ENCODE assay signal across 8 mouse cellular contexts in genomic region chr12:70111117-70111366, GRCm38 (mm10). TPM values are rescaled to one million over a fixed set of nuclear protein-coding genes. Genes with fewer than 3 reads are reported as not detected.
DNase-seq lines count a peak whose midpoint lies in the region; ATAC-seq and TF ChIP-seq lines count a peak whose summit lies in the region.

No protein-coding gene starts in this region.

- no peak for TF ChIP-seq EP300 in MEL (IDR thresholded peaks at IDR 0.05; ENCODE audit: low read depth in 1 of 2, low read length in 2 of 2)

- H3K4me3 ChIP-seq in kidney, embryonic 14.5 days (ENCODE audit: low read length), result peak overlapping the region; percentile 78
- peak overlapping the region; percentile 83 for H3K4me3 ChIP-seq in MEL (ENCODE audit: control insufficient read depth in 1 of 2, insufficient read depth in 1 of 2, low read depth in 2 of 2, low read length in 2 of 2)
- H3K4me3 ChIP-seq in limb, embryonic 14.5 days (replicated peaks; ENCODE audit: low read length), result peak overlapping the region; percentile 90
- H3K4me3 ChIP-seq in midbrain, postnatal 0 days (ENCODE audit: low read depth, low read length), result peak overlapping the region; percentile 90

- intact Hi-C loops in gastrocnemius, postnatal 14 days (cut with DNase I; ENCODE audit: low total_unique reads), result no loop called here

- TF ChIP-seq CTCF in MEL (IDR thresholded peaks at IDR 0.05 in 2 of 3, conservative IDR thresholded peaks at IDR 0.05 in 1 of 3; ENCODE audit: control insufficient read depth in 1 of 3, insufficient read depth in 1 of 3, low read depth in 2 of 3, low read length in 3 of 3, poor library complexity in 1 of 3, severe bottlenecking in 1 of 3), result no peak
- no peak for TF ChIP-seq CTCF in midbrain, postnatal 0 days (IDR thresholded peaks at IDR 0.05)

- peak overlapping the region; percentile 90 for H3K9ac ChIP-seq in kidney, embryonic 14.5 days (ENCODE audit: low read depth, low read length)
- H3K9ac ChIP-seq in MEL (ENCODE audit: control insufficient read depth, low read depth, low read length, poor library complexity, severe bottlenecking), result peak overlapping the region; percentile 99
- peak overlapping the region; percentile 89 for H3K9ac ChIP-seq in limb, embryonic 14.5 days (ENCODE audit: low read depth, low read length, severe bottlenecking)
- H3K9ac ChIP-seq in midbrain, postnatal 0 days (replicated peaks; ENCODE audit: low read length, poor library complexity, severe bottlenecking), result peak overlapping the region; percentile 93

- H3K9me3 ChIP-seq in kidney, embryonic 14.5 days (ENCODE audit: control insufficient read depth, low read length), result no peaks in the 10 kb centered on the region
- no peaks in the 10 kb centered on the region for H3K9me3 ChIP-seq in MEL (replicated peaks; ENCODE audit: insufficient read depth, low read length)
- no peaks in the 10 kb centered on the region for H3K9me3 ChIP-seq in limb, embryonic 14.5 days (ENCODE audit: control insufficient read depth, low read length)
- H3K9me3 ChIP-seq in midbrain, postnatal 0 days (ENCODE audit: low read length), result no peaks in the 10 kb centered on the region

- 0 out of 4 replicates have a peak, but pooled peaks of 1 of the 2 experiments have one; percentile 21 for TF ChIP-seq POLR2A in MEL (IDR thresholded peaks at IDR 0.05; ENCODE audit: control insufficient read depth in 1 of 2, insufficient read depth in 1 of 2, low read depth in 1 of 2, low read length in 2 of 2, poor library complexity in 1 of 2)
- TF ChIP-seq POLR2A in limb, embryonic 14.5 days (IDR thresholded peaks at IDR 0.05; ENCODE audit: borderline replicate concordance, extremely low read depth, insufficient read depth, insufficient read length), result no peak

- no peak for DNase-seq in kidney, postnatal 10 days
- DNase-seq in MEL (ENCODE audit: low read depth, low spot score), result no peak
- DNase-seq in limb, embryonic 14.5 days (ENCODE audit: low spot score), result no peak
- DNase-seq in midbrain, postnatal 0 days (ENCODE audit: low spot score), result no peak
- no peak for DNase-seq in frontal cortex, postnatal 25 days (ENCODE audit: low spot score in 2 of 2)
- no peak for DNase-seq in gastrocnemius, postnatal 14 days

- peak; percentile 60 for ATAC-seq in kidney, embryonic 14.5 days (ENCODE audit: low FRiP score, low TSS enrichment)
- peak; percentile 46 for ATAC-seq in erythroid progenitor cell, adult 5-6 weeks (replicated peaks; ENCODE audit: low FRiP score, poor library complexity, severe bottlenecking)
- peak; percentile 51 for ATAC-seq in limb, embryonic 14.5 days (ENCODE audit: low FRiP score, low read depth)
- peak; percentile 72 for ATAC-seq in midbrain, postnatal 0 days (ENCODE audit: low FRiP score)

- no peaks in the 10 kb centered on the region for H3K36me3 ChIP-seq in kidney, embryonic 14.5 days (ENCODE audit: control insufficient read depth, insufficient read depth, low read length)
- peaks cover 0 to 22% of the 10 kb centered on the region in 2 experiments; a peak in 2 of 4 replicates for H3K36me3 ChIP-seq in MEL (ENCODE audit: control insufficient read depth in 1 of 2, insufficient read depth in 2 of 2, low read length in 2 of 2)
- no peaks in the 10 kb centered on the region for H3K36me3 ChIP-seq in limb, embryonic 14.5 days (ENCODE audit: control insufficient read depth, insufficient read depth, low read length)
- no peaks in the 10 kb centered on the region for H3K36me3 ChIP-seq in midbrain, postnatal 0 days (ENCODE audit: insufficient read depth, low read length)

- H3K4me1 ChIP-seq in kidney, embryonic 14.5 days (ENCODE audit: control insufficient read depth, insufficient read depth, low read length), result peaks cover 18% of the 10 kb centered on the region
- H3K4me1 ChIP-seq in MEL (ENCODE audit: control insufficient read depth in 1 of 2, insufficient read depth in 2 of 2, low read length in 2 of 2), result peaks cover 6 to 12% of the 10 kb centered on the region in 2 experiments
- peaks cover 17% of the 10 kb centered on the region for H3K4me1 ChIP-seq in limb, embryonic 14.5 days (ENCODE audit: control insufficient read depth, insufficient read depth, low read length)
- peaks cover 2% of the 10 kb centered on the region; the same call in 1 of the 2 replicates for H3K4me1 ChIP-seq in midbrain, postnatal 0 days (ENCODE audit: insufficient read depth, low read length)

- peak overlapping the region; percentile 99 for H3K4me2 ChIP-seq in kidney, embryonic 14.5 days (replicated peaks; ENCODE audit: low read depth, low read length)
- peak overlapping the region; percentile 95 for H3K4me2 ChIP-seq in limb, embryonic 14.5 days (replicated peaks; ENCODE audit: low read depth, low read length, severe bottlenecking)
- H3K4me2 ChIP-seq in midbrain, postnatal 0 days (ENCODE audit: low read depth, low read length, poor library complexity, severe bottlenecking), result peak overlapping the region; percentile 79

- peaks cover 43% of the 10 kb centered on the region for H3K79me2 ChIP-seq in MEL (ENCODE audit: control insufficient read depth, insufficient read depth, low read length, poor library complexity)

- H3K27me3 ChIP-seq in kidney, embryonic 14.5 days (ENCODE audit: control insufficient read depth, insufficient read depth, low read length), result no peaks in the 10 kb centered on the region
- no peaks in the 10 kb centered on the region for H3K27me3 ChIP-seq in MEL (ENCODE audit: control insufficient read depth in 1 of 2, insufficient read depth in 2 of 2, low read length in 2 of 2)
- H3K27me3 ChIP-seq in limb, embryonic 14.5 days (ENCODE audit: control insufficient read depth, insufficient read depth, low read length), result no peaks in the 10 kb centered on the region
- 0 out of 2 replicates have a peak, but pooled peaks cover 2% of the 10 kb centered on the region for H3K27me3 ChIP-seq in midbrain, postnatal 0 days (ENCODE audit: insufficient read depth, low read length)

- no peak for TF ChIP-seq RAD21 in MEL (IDR thresholded peaks at IDR 0.05; ENCODE audit: low read depth, low read length)

- WGBS in kidney, embryonic 14.5 days, result under 1% methylated on average over 15 of the region's 16 CpGs
- 0% methylated on average over 16 of the region's 16 CpGs for WGBS in limb, embryonic 14.5 days
- under 1% methylated on average over 16 of the region's 16 CpGs for WGBS in midbrain, postnatal 0 days

- H3K27ac ChIP-seq in kidney, embryonic 14.5 days (ENCODE audit: low read depth, low read length), result peak overlapping the region; percentile 83
- H3K27ac ChIP-seq in MEL (ENCODE audit: control insufficient read depth, low read depth, low read length), result peak overlapping the region; percentile 69
- H3K27ac ChIP-seq in limb, embryonic 14.5 days (replicated peaks; ENCODE audit: low read depth, low read length), result peak overlapping the region; percentile 43; the same call in 1 of the 2 replicates
- peak overlapping the region; percentile 86 for H3K27ac ChIP-seq in midbrain, postnatal 0 days (ENCODE audit: low read depth, low read length)

TF ChIP-seq in MEL, 35 proteins besides CTCF, POLR2A, EP300 and RAD21:
- TF ChIP-seq MYB (IDR thresholded peaks at IDR 0.05; ENCODE audit: low read depth, low read length) (no peak), MAFK (IDR thresholded peaks at IDR 0.05; ENCODE audit: borderline replicate concordance, low read depth, low read length) (no peak), KAT2A (conservative IDR thresholded peaks at IDR 0.05; ENCODE audit: low read depth, low read length) (no peak), TCF12 (IDR thresholded peaks at IDR 0.05; ENCODE audit: low read depth, low read length) (no peak), NELFE (IDR thresholded peaks at IDR 0.05; ENCODE audit: low read depth, low read length) (no peak), RCOR1 (IDR thresholded peaks at IDR 0.05; ENCODE audit: low read depth, low read length) (no peak), ETS1 (IDR thresholded peaks at IDR 0.05; ENCODE audit: low read depth, low read length) (no peak)

RNA-seq across cellular contexts. Expression of gene Nin, which starts 2.5 kb away (rescaled TPM):
- 10.8 and 20.3 TPM in 2 replicates for polyA plus RNA-seq in kidney, embryonic 14.5 days (2014; fragmentation: Nextera tagmentation; extraction: Ambion mirVana)
- 45.2 and 48.4 TPM in 2 replicates for total RNA-seq in MEL (2012; rRNA removed)
- polyA plus RNA-seq in MEL (2012; ENCODE audit: insufficient read depth in 1 of 2, insufficient read length in 2 of 2, low read depth in 1 of 2, low replicate concordance in 2 of 2, missing spikeins in 1 of 2), result 10 to 100 TPM in 1 of 2 experiments, not detected in 1; 49.1 TPM
- total RNA-seq in erythroid progenitor cell, adult 5-6 weeks (2015; ENCODE audit: low replicate concordance), result 16.2 and 36.0 TPM in 2 replicates
- 22.6 and 30.4 TPM in 2 replicates for total RNA-seq in erythroid progenitor cell, adult 5-6 weeks (2017; ENCODE audit: low replicate concordance)
- 14.3 and 16.9 TPM in 2 replicates for polyA plus RNA-seq in limb, embryonic 14.5 days (2012; rRNA removed)
- polyA plus RNA-seq in limb, embryonic 14.5 days (2014; fragmentation: Nextera tagmentation; extraction: Ambion mirVana), result 13.7 and 16.1 TPM in 2 replicates
- 25.0 and 25.8 TPM in 2 replicates for total RNA-seq in midbrain, postnatal 0 days (2014; rRNA removed)
- 4.9 and 7.9 TPM in 2 replicates for polyA plus RNA-seq in midbrain, postnatal 0 days (2015; fragmentation: Nextera tagmentation; extraction: Ambion mirVana)
- 10 to 100 TPM; 21.0 to 32.1 TPM for total RNA-seq in gastrocnemius, postnatal 14 days (2021)

RNA-seq across cellular contexts. Expression of gene Abhd12b, which starts 42.9 kb away (rescaled TPM):
- not detected in 2 replicates for polyA plus RNA-seq in kidney, embryonic 14.5 days (2014; fragmentation: Nextera tagmentation; extraction: Ambion mirVana)
- total RNA-seq in MEL (2012; rRNA removed), result 0.10 TPM in 1 of 2 replicates, not detected in the other
- not detected for polyA plus RNA-seq in MEL (2012; ENCODE audit: insufficient read depth in 1 of 2, insufficient read length in 2 of 2, low read depth in 1 of 2, low replicate concordance in 2 of 2, missing spikeins in 1 of 2)
- total RNA-seq in erythroid progenitor cell, adult 5-6 weeks (2015; ENCODE audit: low replicate concordance), result not detected in 2 replicates
- not detected in 2 replicates for total RNA-seq in erythroid progenitor cell, adult 5-6 weeks (2017; ENCODE audit: low replicate concordance)
- 0.04 TPM in 1 of 2 replicates, not detected in the other for polyA plus RNA-seq in limb, embryonic 14.5 days (2012; rRNA removed)
- polyA plus RNA-seq in limb, embryonic 14.5 days (2014; fragmentation: Nextera tagmentation; extraction: Ambion mirVana), result not detected in 2 replicates
- not detected in 2 replicates for total RNA-seq in midbrain, postnatal 0 days (2014; rRNA removed)
- 0.15 and 0.19 TPM in 2 replicates for polyA plus RNA-seq in midbrain, postnatal 0 days (2015; fragmentation: Nextera tagmentation; extraction: Ambion mirVana)
- not detected for total RNA-seq in gastrocnemius, postnatal 14 days (2021)
